Mouse (Mus musculus) large intestine, adult 2 months (tissue): ENCODE data around the gene Syne3. TPM values are rescaled to one million over a fixed set of nuclear protein-coding genes. Genes with fewer than 3 reads are reported as not detected.

Experiments used
- DNase-seq: peaks from one replicate; pipeline ENCODE4 v3.0.0-alpha.2; 2012; ENCODE audit warnings: low read depth, low spot score
- WGBS: fragments of 180-500 bp; shearing (Covaris S2); methylation state at CpG from one replicate; pipeline ENCODE4 v1.1.7; 2018; 5-methylcytosine and 5-hydroxymethylcytosine counted together
- polyA plus RNA-seq: library from polyadenylated mRNA; depleted of rRNA; stranded (reverse); fragments of >200 nt; gene quantifications from 2 replicates; pipeline ENCODE4 v1.2.3, GENCODE M21; 2012

The Syne3 gene
- polyA plus RNA-seq, 1 experiment = 0.73 TPM

DNA sequence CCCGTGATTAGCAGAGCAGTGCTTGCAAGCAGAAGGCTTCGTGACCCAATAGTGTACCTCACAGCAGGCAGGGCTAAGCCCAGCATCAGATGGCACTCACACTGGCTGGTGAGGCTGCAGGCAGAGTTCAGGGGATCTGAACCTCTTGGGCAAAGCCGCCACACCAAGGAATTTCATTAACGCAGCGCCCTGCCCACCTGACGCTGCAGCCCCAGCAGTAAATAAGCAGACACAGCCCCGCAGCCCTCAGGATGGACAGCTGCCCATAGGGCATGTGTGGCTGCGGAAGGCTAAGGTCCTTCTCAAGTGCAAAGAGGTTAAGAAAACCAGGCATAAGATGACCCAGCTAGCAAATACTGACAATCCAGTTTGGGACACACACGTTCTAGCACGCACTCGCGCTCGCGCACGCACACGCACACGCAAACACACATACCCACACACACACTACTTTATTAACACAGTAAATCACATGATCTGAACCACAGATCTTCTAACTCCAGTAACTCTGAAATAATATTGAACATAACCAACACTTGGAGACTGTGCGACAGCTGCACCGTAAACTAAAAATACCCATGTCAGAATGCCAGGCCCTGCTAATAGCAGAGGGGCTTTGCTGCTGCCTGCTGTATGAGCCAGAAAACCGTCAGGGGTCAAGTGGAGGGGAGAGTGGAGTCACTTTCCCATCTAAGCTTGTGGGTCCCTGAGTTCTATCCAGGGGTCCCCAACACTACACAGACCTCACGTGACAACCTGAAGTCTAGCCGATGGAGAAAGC, 30.5 kb downstream of the Syne3 start:
- no peak for DNase-seq
- WGBS = 75% methylated on average over 22 of the region's 22 CpGs

DNA sequence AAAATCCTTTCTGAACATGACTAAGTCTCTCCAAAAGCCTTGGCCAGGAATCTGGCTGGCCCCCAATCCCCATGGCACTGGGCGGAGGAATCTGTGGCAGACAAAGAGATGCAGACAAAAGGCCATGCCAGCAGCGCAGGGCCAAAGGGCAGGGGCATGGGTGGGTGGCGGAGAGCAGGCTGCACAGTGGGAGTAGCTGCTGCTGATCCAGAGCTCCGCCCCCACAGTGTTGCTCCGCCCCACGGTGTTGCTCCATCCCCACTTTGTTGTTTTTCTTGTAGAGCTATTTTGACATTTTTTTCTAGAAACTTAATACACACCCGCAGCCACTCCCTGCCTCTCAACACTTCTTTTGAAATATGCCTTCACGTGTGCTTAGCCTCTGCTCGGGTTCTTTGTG, 31.2 kb downstream of the Syne3 start:
- DNase-seq = no peak

DNA sequence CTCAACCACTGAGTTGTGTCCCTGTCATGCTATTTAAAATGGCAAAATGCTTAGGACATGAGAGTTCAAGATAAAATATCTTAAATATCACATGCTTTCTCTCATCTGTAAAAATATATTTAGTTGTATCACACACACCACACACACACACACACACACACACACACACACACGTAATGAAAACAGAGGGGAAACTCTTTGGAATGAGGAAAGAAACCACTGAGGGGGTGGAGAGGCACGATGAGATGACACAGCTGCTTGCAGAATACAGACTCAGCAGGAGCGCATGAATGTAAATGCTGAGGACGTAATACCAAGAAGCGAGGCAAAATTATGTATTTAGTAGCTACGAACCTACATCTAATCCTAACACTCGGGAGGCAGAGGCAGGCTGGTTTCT, 32.7 kb downstream of the Syne3 start:
- WGBS = 81% methylated on average over 7 of the region's 7 CpGs
- no peak for DNase-seq

More for the DNA sequence above, 31.2 kb downstream of the Syne3 start:
- WGBS = 26% methylated on average over 9 of the region's 9 CpGs

DNA sequence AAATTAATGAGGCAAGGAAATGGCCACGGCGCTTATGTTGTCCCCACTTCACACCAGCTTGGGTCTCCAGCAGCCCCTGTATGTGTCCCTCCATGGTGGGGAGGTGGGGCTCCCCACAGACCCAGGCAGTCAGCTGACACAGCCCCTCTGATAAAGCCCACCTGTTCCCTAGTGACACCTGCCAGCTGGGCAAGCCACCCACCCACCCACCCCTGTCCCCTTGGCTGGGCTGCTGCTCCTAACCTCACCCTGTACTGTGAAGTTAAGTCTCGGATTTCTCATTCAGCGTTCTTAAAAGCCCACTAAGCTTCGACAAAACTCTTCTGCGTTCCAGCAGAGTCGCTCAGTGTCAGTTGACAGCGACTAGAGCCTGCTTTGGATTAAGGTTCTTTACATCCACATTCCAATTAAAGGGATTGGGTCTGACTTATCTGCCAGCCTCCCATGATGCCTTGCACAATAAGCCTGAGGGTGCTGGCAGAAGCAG, 33.2 kb downstream of the Syne3 start:
- DNase-seq = no peak

DNA sequence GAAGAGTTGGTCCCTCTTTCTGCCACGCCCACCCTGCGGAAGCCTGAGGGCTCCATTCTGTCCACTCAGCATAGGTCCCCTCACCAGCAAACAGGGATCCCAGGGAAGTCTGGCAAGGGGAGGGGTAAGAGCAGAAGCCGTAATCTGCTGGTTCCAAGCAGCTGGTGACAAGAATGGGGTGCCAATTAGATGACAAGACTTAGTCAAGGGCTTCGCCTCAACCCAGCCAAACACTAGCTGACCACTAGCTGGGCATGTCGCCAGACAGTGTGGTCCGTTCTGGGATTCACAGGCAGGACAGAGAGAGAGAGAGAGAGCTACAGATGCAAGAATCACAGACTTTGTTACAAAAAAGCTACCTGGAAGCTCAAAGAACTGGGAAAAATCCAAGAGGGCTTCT, 36.7 kb downstream of the Syne3 start:
- DNase-seq = no peak
- 87% methylated on average over 6 of the region's 6 CpGs for WGBS

More for the DNA sequence above, 33.2 kb downstream of the Syne3 start:
- 76% methylated on average over 8 of the region's 8 CpGs for WGBS

DNA sequence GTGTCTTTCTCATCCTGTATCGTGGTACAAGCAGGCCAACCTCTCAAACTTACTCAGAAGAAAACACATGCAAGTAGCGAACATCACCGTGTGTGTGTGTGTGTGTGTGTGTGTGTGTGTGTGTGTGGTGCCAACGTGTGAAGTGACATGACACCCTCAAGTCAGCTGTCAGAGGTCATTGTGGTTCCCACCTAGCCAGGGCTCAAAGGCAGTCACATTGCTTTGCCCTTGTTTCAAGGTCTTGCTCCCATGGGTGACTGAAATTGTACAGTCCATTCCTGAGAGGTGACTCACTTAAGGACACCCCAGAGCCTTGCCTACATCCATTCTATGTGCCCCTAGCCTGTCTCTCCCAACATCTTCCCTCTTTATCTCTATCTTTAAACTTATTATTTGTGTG, 40.0 kb downstream of the Syne3 start:
- DNase-seq = no peak
- 86% methylated on average over 4 of the region's 4 CpGs for WGBS

DNA sequence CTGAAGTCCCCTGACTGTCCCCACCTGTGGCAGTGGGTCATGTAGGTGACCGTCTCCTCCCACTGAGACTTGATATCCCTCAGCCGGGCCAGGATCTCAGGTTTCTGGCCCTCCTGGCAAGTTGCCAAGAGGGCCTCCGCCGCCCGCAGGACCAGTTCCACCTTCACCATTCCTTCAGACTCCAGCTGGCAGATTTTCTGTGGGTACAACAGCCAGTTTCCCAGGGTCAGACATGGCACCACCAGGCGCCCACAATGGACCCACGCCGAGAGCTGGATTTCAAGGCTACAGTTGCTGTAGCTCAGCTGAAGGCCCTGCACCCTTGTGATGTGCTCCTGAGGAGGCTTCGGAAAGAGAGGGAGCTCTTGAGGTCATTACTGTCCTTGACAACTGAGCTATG, 40.4 kb downstream of the Syne3 start:
- no peak for DNase-seq
- WGBS = 78% methylated on average over 9 of the region's 9 CpGs

DNA sequence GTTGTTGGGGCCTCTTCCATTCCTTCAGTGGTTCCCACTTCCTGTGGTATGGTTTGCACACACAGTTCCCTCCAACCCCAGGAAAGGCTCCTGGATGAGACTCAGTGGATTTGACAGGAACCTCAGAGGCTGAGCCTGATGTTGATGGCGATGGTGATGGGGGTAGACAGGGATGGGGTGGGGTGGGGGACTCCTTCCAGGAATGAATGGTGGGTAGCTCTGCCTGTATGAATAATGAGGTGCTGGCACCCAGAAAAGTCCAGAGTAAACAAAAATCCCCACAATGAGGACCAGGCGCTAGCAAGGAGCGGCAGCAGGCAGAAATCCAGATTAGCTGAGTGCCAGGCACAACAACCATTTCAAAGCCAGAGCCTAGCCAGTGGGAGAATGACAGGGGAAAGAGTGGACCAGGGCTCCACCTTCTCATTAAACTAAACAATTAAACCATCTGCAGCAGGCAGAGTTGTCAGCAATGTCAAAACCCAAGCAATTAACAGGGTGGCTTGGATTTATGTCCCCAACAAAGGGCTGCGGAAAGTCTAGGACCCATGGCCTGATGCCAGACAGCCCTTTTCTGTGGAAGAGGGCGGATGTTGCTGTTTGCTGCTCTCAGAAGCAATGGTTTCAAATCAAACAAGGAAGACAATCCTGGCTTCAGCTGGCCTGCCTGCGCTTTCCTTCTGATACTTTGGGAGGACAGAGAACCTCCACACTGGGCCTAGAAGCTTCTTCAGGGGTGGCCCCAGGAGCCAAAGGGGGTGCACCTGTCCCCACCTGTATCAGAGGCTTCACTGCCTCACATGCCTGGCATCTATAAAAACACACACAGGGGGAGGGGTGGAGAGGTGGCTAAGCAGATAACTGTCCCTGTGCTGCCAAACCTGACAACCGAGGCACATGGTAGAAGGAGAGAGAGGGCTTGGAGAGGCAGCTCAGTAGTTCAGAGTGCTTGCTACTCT, 44.4 kb downstream of the Syne3 start:
- 22% methylated on average over 7 of the region's 7 CpGs for WGBS
- no peak for DNase-seq

DNA sequence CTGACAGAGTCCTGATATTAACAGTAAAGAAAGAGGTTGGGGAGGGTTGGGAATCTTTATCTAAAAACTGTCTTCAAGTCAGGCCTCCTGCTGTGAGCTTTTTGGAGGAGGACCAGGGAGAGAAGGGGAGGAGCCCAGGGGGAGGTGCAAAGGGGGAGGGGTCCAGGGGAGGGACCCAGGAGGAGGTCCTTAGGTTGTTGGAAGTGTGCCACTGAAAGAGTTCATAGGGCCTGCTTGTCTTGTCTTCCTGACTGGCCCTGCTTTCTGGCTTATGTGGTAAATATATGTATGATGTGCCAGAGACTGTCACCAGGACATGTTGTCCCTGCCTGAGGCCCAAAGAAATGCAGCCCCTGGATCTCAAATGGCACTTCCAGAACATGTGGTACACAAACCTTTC, 49.2 kb downstream of the Syne3 start:
- no peak for DNase-seq

DNA sequence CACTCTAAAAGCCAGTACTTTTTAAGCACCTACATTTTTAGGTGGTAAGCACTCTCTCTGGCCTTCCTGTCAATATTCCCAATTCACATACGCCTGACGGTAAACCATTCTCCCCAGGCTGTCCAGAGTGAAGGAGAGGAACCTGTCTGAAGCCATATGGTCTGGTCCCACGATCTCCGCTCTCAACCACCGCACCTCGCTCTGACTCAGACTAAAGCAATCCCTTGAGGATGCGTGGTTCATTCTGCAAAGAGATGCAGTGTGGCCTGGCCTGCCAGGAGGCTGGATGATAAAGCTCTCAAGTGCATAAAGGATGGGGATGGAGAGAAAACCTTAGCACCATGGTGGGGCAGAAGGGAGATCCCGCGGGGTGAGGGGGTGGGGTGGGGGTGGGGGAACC, 49.6 kb downstream of the Syne3 start:
- WGBS = 82% methylated on average over 9 of the region's 9 CpGs
- no peak for DNase-seq

DNA sequence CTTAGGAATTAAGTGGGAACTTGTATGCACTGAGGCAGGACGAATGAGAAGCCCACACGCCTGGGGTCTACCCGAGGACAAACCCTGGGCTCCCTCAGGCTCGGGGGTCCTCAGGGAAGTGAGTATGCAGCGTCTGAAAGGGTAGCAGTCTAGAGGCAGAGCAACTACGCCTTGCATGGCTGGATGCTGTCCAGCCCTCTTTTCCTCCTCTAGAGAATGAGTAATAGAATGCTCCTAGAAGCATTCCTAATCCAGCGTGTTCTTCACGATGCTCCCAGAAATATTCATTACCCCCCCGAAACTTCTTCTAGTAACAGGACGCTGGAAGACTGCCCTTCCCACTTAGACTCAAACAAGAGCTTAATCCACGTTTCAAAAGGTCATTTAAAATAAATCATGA, 51.3 kb downstream of the Syne3 start:
- WGBS = 68% methylated on average over 11 of the region's 11 CpGs
- no peak for DNase-seq

DNA sequence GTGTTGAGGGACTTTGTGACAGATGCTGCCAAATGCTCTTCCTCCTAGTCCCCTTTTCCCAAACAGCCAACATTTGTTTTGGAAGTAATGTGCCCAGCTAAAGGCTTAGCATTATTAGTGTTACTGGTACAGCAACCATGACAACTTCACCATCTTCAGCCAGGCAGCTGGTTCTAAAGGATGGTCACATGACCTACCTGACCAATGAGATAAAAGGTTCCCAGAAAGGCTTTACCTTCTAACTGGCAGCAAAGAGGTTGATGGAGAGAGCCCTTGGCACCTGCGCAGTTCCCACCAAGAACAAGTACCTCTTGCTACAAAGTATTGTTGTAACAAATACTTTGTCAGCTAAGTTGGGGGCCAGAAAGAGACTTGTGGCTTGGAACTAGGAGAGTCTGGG, 52.4 kb downstream of the Syne3 start:
- no peak for DNase-seq
- WGBS = 100% methylated on average over 1 of the region's 1 CpGs

DNA sequence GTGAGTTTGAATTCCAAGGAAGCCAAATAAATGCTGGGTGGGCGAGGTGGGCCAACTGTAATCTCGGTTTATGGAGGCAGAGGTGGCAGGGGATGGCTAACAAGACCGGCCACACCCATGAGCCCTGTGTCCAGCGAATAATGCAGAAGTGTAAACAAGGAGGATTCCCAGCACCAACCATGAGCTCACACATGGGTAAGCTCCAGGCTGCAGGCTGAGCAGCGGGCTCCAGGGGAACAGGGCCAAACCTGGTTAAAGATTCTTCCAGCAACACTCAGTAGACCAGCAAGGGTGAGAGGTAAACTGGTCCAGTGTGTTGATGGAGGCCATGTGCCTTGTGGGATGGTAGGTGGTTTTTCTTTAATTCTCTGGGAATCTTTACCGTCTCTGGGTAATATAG, 53.2 kb downstream of the Syne3 start:
- WGBS = 59% methylated on average over 6 of the region's 6 CpGs
- no peak for DNase-seq

DNA sequence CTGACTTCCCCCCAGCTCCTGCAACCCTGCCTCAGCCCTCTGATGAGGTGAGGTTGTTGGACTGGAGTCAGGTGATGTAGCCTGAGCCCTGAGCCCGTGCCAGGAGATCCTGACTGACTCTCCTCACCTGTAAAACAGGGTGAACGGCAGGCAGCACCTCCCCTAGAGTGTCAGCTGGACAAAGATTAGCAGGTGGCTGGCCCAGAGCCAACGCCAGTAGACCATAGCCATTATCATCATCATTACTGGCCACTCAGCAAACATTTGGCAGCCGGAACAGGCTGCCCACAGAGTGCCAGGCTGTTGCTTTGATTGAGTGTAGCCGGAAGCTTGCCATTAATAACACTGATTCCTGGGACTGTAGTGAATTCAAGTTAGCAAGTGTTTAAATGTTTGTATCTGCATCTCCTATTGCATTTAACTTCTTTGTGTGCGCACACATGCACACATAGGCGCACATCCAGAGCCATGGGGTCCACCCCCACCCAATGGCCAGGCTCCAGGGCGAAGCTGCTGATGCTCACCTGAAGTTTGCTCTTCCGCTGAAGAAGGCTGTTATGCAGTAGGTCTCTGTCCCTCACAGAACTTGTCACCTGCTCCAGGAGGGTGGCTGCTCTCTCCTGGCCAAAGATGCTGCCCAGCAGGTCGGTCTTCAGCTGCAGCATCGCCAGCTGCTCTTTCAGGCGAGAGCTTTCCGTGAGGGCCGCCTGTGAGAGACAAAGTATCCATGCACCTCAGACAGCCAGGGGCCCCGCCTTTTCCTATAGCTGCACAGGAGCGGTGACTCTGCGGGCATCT, 54.4 kb downstream of the Syne3 start:
- WGBS = 34% methylated on average over 17 of the region's 17 CpGs
- no peak for DNase-seq

DNA sequence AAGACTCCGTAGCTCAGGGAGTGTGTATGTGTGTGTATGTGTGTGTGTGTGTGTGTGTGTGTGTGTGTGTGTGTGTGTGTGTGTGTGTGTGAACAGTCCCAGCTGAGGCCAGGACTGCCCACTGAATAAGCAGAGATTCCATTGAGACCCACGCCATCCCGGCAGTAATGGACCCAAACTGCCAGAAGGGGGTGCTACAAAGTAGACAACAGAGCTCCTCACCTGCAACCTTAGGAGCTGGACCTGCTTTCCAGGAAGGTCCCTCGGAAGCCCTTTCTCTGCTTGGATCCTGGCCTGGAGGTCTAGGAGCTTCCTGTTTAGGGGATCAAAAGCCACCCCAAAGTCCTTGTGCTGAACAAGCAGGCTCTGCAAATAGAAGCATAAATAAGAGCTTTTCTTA, 55.7 kb downstream of the Syne3 start:
- WGBS = 18% methylated on average over 4 of the region's 4 CpGs
- DNase-seq = no peak

DNA sequence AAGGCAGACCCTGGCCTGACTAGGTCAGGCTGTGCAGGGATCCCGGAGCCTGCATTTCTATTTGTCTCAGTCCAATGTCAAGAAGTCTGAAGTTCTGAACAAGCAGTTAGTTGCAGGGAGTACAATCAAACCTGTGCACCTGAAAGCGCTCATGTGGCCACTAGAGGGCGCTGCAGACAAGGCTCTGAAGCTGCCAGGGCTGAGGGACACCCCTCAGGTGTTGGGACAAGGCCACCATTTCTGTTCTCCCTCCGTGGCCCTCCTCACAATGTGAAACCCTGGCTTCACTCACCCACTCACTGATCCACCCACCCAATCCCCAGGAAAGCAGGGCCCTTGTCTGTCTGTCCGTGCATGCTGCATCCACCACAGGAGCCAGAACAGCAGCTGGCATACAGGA, 57.2 kb downstream of the Syne3 start:
- WGBS = 21% methylated on average over 5 of the region's 5 CpGs

DNA sequence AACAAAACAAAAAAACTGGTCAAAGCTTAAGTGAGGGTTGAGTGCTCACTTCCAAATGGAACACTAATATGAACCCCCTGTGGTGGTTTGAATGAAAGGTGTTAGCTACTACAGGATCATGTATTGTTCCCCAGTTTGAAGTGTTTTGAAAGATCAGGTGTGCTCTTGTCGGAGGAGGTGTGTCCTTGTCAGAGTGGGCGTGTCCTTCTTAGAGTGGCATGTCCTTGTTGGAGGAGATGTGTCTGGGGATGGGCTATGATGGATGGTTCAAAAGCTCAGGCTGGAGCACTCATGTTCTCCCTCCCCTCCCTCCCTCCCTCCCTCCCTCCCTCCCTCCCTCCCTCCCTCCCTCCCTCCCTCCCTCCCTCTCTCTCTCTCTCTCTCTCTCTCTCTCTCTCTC, 61.7 kb downstream of the Syne3 start:
- no peak for DNase-seq
- 55% methylated on average over 2 of the region's 2 CpGs for WGBS

More for the DNA sequence above, 57.2 kb downstream of the Syne3 start:
- no peak for DNase-seq

DNA sequence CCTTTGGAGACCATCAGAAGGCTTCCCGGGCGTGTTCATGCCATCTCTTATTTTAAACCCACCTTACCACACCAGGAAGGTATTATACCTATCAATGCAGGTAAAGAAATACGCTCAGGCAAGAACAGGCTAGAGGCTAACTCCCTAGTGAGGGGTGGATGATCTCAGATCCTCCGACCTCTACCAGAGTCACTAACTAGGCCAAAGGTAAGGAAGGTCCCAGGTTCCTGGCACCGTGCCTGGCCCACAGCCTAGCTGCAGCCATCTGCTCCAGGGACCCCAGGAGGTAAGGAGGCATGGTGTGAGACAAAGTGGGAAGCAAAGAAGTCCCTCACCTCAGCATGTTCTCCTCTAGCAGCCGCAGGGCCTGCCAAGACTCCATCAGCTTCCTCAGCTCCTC, 63.4 kb downstream of the Syne3 start:
- 60% methylated on average over 6 of the region's 6 CpGs for WGBS
- DNase-seq = no peak

DNA sequence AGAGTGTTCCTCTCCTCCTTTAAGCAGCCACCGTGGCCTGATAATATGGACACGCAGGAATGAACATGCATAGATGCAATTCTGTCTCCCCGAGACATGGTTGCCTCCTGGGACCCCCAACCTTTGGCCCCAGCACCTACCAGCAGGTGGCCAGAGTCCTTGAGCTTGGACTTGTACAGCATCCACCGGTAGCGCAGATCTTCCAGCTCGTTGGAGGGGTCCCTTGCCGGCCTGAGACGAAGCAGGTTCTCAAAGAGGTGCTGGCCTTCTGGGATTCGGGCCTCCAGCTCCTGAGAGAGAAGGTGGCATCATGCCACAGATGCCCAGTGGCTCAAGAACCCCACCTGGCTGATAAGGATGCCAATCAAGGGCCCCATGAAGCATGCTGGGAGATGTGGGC, 69.1 kb downstream of the Syne3 start:
- 85% methylated on average over 9 of the region's 9 CpGs for WGBS
- no peak for DNase-seq

DNA sequence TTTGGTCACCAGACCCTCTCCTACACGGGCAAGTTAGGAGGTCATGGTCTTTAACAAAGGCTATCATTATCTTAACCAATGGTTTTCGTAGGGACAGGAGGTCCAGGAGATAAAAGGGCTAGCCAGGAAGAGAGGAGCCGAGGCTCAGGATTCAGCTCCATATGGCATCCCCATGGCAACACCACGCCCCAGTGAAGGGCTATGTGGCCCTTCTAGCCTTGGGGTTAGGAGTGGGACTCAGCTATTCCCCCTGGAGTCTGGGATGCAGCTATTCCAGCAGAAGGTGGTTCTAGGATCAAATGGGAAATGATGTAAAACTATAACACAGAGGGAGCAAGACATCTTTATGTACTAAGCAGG, 69.6 kb downstream of the Syne3 start:
- 23% methylated on average over 4 of the region's 4 CpGs for WGBS
- no peak for DNase-seq
